In genomic region chr12:25794571-25794970, GRCm38 (mm10) we compare ENCODE assay signal across 12 mouse cellular contexts.
A peak's percentile ranks its signal among the peaks of the same experiment; 100 is the strongest.
DNase-seq lines count a peak whose midpoint lies in the region; ATAC-seq and TF ChIP-seq lines count a peak whose summit lies in the region.
"Had no signal": no experiment of that assay in that cellular context is flagged by ENCODE, and none has a peak within 500 bp of the region (broad histone marks: within the 10 kb centered on the region; RNA-seq: fewer than 3 reads in every experiment).

No protein-coding gene starts in this region.

- H3K9ac ChIP-seq in heart, embryonic 11.5 days (ENCODE audit: low read depth, low read length) = no peak overlapping the region
- H3K9ac ChIP-seq in lung, embryonic 15.5 days = no peak overlapping the region
- H3K9ac ChIP-seq in lung, postnatal 0 days (replicated peaks; ENCODE audit: low read depth) = no peak overlapping the region
- H3K9ac ChIP-seq: liver, postnatal 0 days; midbrain, embryonic 15.5 days; neural tube, embryonic 13.5 days had no signal

- TF ChIP-seq EP300 in lung, postnatal 0 days (IDR thresholded peaks at IDR 0.05) = no peak

- no peaks in the 10 kb centered on the region for H3K9me3 ChIP-seq in heart, embryonic 11.5 days (replicated peaks; ENCODE audit: control insufficient read depth, low read length)
- H3K9me3 ChIP-seq in lung, embryonic 15.5 days = no peaks in the 10 kb centered on the region
- no peaks in the 10 kb centered on the region for H3K9me3 ChIP-seq in lung, postnatal 0 days (ENCODE audit: low read length)
- H3K9me3 ChIP-seq: midbrain, embryonic 15.5 days; neural tube, embryonic 13.5 days had no signal

- H3K4me3 ChIP-seq in heart, embryonic 11.5 days (ENCODE audit: low read depth, low read length) = no peak overlapping the region
- H3K4me3 ChIP-seq in lung, embryonic 15.5 days = no peak overlapping the region
- no peak overlapping the region for H3K4me3 ChIP-seq in lung, postnatal 0 days (ENCODE audit: low read depth, low read length)
- H3K4me3 ChIP-seq: midbrain, embryonic 15.5 days; neural tube, embryonic 13.5 days had no signal

- H3K27me3 ChIP-seq in heart, embryonic 11.5 days (ENCODE audit: control insufficient read depth, insufficient read depth, low read length) = no peaks in the 10 kb centered on the region
- H3K27me3 ChIP-seq in lung, embryonic 15.5 days = no peaks in the 10 kb centered on the region
- H3K27me3 ChIP-seq in lung, postnatal 0 days (replicated peaks; ENCODE audit: insufficient read depth, low read length) = no peaks in the 10 kb centered on the region
- H3K27me3 ChIP-seq: midbrain, embryonic 15.5 days; neural tube, embryonic 13.5 days had no signal

- ATAC-seq in heart, embryonic 11.5 days (replicated peaks; ENCODE audit: insufficient number of reproducible peaks, low FRiP score, low TSS enrichment) = no peak
- ATAC-seq in lung, embryonic 15.5 days (ENCODE audit: borderline replicate concordance, extremely low read depth, low FRiP score, low TSS enrichment) = no peak
- no peak for ATAC-seq in lung, postnatal 0 days
- ATAC-seq: liver, postnatal 0 days; midbrain, embryonic 15.5 days had no signal

- H3K27ac ChIP-seq in heart, embryonic 11.5 days (ENCODE audit: low read depth, low read length) = no peak overlapping the region
- H3K27ac ChIP-seq in lung, embryonic 15.5 days = peak overlapping the region; percentile 30; the same call in 1 of the 2 replicates
- H3K27ac ChIP-seq in lung, postnatal 0 days (ENCODE audit: low read length) = no peak overlapping the region
- H3K27ac ChIP-seq: midbrain, embryonic 15.5 days; neural tube, embryonic 13.5 days had no signal

- 54% methylated on average over 2 of the region's 2 CpGs for WGBS in heart, embryonic 11.5 days (ENCODE audit: insufficient replicate concordance)
- 39% methylated on average over 2 of the region's 2 CpGs for WGBS in lung, embryonic 15.5 days
- 22% methylated on average over 2 of the region's 2 CpGs for WGBS in lung, postnatal 0 days

- no peak overlapping the region for H3K4me2 ChIP-seq in heart, embryonic 11.5 days
- H3K4me2 ChIP-seq in lung, embryonic 15.5 days = no peak overlapping the region
- H3K4me2 ChIP-seq in lung, postnatal 0 days (replicated peaks; ENCODE audit: low read depth, low read length) = no peak overlapping the region
- H3K4me2 ChIP-seq: midbrain, embryonic 15.5 days; neural tube, embryonic 13.5 days had no signal

- no peak for TF ChIP-seq CTCF in lung, postnatal 0 days (IDR thresholded peaks at IDR 0.05)

- no peaks in the 10 kb centered on the region for H3K36me3 ChIP-seq in heart, embryonic 11.5 days (ENCODE audit: control insufficient read depth, insufficient read depth, low read length)
- H3K36me3 ChIP-seq in lung, embryonic 15.5 days = no peaks in the 10 kb centered on the region
- no peaks in the 10 kb centered on the region for H3K36me3 ChIP-seq in lung, postnatal 0 days (ENCODE audit: insufficient read depth, low read length)
- H3K36me3 ChIP-seq: midbrain, embryonic 15.5 days; neural tube, embryonic 13.5 days had no signal

- peak; percentile 20 to 32 for DNase-seq in heart, postnatal 10 days
- no peak for DNase-seq in lung, postnatal 0 days (ENCODE audit: low spot score)
- DNase-seq in cerebellum, postnatal 14 days = peak; percentile 89 to 91
- no peak for DNase-seq in B cell, adult 2 months
- DNase-seq in thymus, postnatal 14 days = no peak
- DNase-seq: layer of hippocampus, adult 9-11 months; liver, postnatal 0 days; thymus, adult 18-20 months had no signal

- no peaks in the 10 kb centered on the region for H3K4me1 ChIP-seq in heart, embryonic 11.5 days (ENCODE audit: control insufficient read depth, insufficient read depth, low read length)
- H3K4me1 ChIP-seq in lung, embryonic 15.5 days = no peaks in the 10 kb centered on the region
- H3K4me1 ChIP-seq in lung, postnatal 0 days (ENCODE audit: insufficient read depth, low read depth, low read length) = peaks cover 2% of the 10 kb centered on the region; the same call in 1 of the 2 replicates
- H3K4me1 ChIP-seq: midbrain, embryonic 15.5 days; neural tube, embryonic 13.5 days had no signal

- intact Hi-C loops in heart, postnatal 10 days (cut with DNase I) = no loop called here

Comparison
In these comparisons a context has a peak if more than half of its experiments do, and no peak if none do; other contexts are left out.
1. DNase-seq: peak in heart, postnatal 10 days (2 of 2) and cerebellum, postnatal 14 days (2 of 2); none in lung, postnatal 0 days (single experiment), B cell, adult 2 months (0 of 2) and thymus, postnatal 14 days (single experiment).